Mouse (Mus musculus) kidney, embryonic 15.5 days (tissue): Measurements from ENCODE around the gene Dcaf10. TPM values are rescaled to one million over a fixed set of nuclear protein-coding genes. Genes with fewer than 3 reads are reported as not detected.

ENCODE experiments used
- ATAC-seq: fragments of 200-750 bp; cut with Nextera tagmentation; replicated peaks from 2 replicates; pipeline ENCODE4 v1.8.0; 2017; ENCODE audit warnings: moderate TSS enrichment; ENCODE audit not compliant: low FRiP score
- H3K27ac ChIP-seq: fragments of 300-500 bp; sonication (generic); 2 replicates; pipeline ENCODE4 v1.5.1; 2015; ENCODE audit warnings: mild to moderate bottlenecking, inconsistent platforms
- H3K27me3 ChIP-seq: fragments of 300-500 bp; sonication (generic); 2 replicates; pipeline ENCODE4 v1.6.1; 2015; ENCODE audit warnings: inconsistent platforms
- H3K36me3 ChIP-seq: fragments of 300-500 bp; sonication (generic); 2 replicates; pipeline ENCODE4 v1.6.1; 2015; ENCODE audit warnings: inconsistent platforms
- H3K4me1 ChIP-seq: fragments of 300-500 bp; sonication (generic); 2 replicates; pipeline ENCODE4 v1.6.1; 2015; ENCODE audit warnings: inconsistent platforms
- H3K4me2 ChIP-seq: fragments of 300-500 bp; sonication (generic); 2 replicates; pipeline ENCODE4 v1.6.1; 2015; ENCODE audit warnings: moderate library complexity, mild to moderate bottlenecking, inconsistent platforms
- H3K4me3 ChIP-seq: fragments of 300-500 bp; sonication (generic); replicated peaks from 2 replicates; pipeline ENCODE4 v1.5.1; 2015; ENCODE audit warnings: mild to moderate bottlenecking, inconsistent platforms
- H3K9ac ChIP-seq: fragments of 300-500 bp; sonication (generic); 2 replicates; pipeline ENCODE4 v1.6.1; 2015; ENCODE audit warnings: mild to moderate bottlenecking, inconsistent platforms
- H3K9me3 ChIP-seq: fragments of 300-500 bp; sonication (generic); replicated peaks from 2 replicates; pipeline ENCODE4 v1.6.1; 2016; ENCODE audit warnings: inconsistent platforms
- whole genome bisulfite sequencing: fragments of 180-500 bp; shearing (Covaris S2); methylation state at CpG from one replicate; pipeline ENCODE4 v1.1.7; 2015; ENCODE audit warnings: mixed read lengths; 5-methylcytosine and 5-hydroxymethylcytosine counted together
- polyA plus RNA-seq: library from polyadenylated mRNA; unstranded; fragments of >200 nt; fragmentation: Nextera tagmentation; extraction: Ambion mirVana; gene quantifications from 2 replicates; pipeline ENCODE4 v1.2.1, GENCODE M21; 2015

Gene Dcaf10
- polyA plus RNA-seq, 1 experiment from 2014 or later: 11.6 TPM

- peaks cover 91% of the 10 kb centered on the region for H3K36me3 ChIP-seq
- ATAC-seq: no peak
Measured at GRCm38 (mm10) chr4:45399421-45400210, 57.7 kb downstream of the Dcaf10 start.

GRCm38 (mm10) chr4:45402281-45402680 is 60.4 kb downstream of the Dcaf10 start:
- ATAC-seq: no peak
- H3K4me2 ChIP-seq: no peak overlapping the region
- no peak overlapping the region for H3K9ac ChIP-seq
- H3K27me3 ChIP-seq: no peaks in the 10 kb centered on the region
- no peaks in the 10 kb centered on the region for H3K9me3 ChIP-seq
- 94% methylated on average over 4 of the region's 4 CpGs for WGBS
- peaks cover 21% of the 10 kb centered on the region for H3K4me1 ChIP-seq
- no peak overlapping the region for H3K27ac ChIP-seq
- peaks cover 71% of the 10 kb centered on the region for H3K36me3 ChIP-seq
- no peak overlapping the region for H3K4me3 ChIP-seq

More at GRCm38 (mm10) chr4:45399421-45400210, 57.7 kb downstream of the Dcaf10 start:
- Histone ChIP-seq H3K4me2 (no peak overlapping the region), H3K9ac (no peak overlapping the region), H3K27ac (no peak overlapping the region), H3K4me3 (no peak overlapping the region), H3K27me3 (no peaks in the 10 kb centered on the region), H3K4me1 (no peaks in the 10 kb centered on the region), H3K9me3 (no peaks in the 10 kb centered on the region)
- 93% methylated on average over 45 of the region's 45 CpGs for WGBS

- no peak overlapping the region for H3K4me2 ChIP-seq
- no peak overlapping the region for H3K27ac ChIP-seq
- no peak overlapping the region for H3K9ac ChIP-seq
- H3K4me1 ChIP-seq: peaks cover 26% of the 10 kb centered on the region
- H3K9me3 ChIP-seq: no peaks in the 10 kb centered on the region
- ATAC-seq: no peak
- H3K4me3 ChIP-seq: no peak overlapping the region
- H3K36me3 ChIP-seq: peaks cover 64% of the 10 kb centered on the region
- 77% methylated on average over 7 of the region's 7 CpGs for WGBS
- H3K27me3 ChIP-seq: no peaks in the 10 kb centered on the region
Measured at GRCm38 (mm10) chr4:45402878-45403498, 61.1 kb downstream of the Dcaf10 start.

- no peaks in the 10 kb centered on the region for H3K27me3 ChIP-seq
- WGBS: 89% methylated on average over 7 of the region's 7 CpGs
- peaks cover 59% of the 10 kb centered on the region for H3K36me3 ChIP-seq
- no peak overlapping the region for H3K4me2 ChIP-seq
- H3K4me1 ChIP-seq: peaks cover 26% of the 10 kb centered on the region
- H3K27ac ChIP-seq: no peak overlapping the region
- no peak overlapping the region for H3K9ac ChIP-seq
- ATAC-seq: no peak
- H3K9me3 ChIP-seq: no peaks in the 10 kb centered on the region
- no peak overlapping the region for H3K4me3 ChIP-seq
Measured at GRCm38 (mm10) chr4:45403499-45403878, 61.6 kb downstream of the Dcaf10 start.

GRCm38 (mm10) chr4:45404086-45404485 is 62.2 kb downstream of the Dcaf10 start:
- H3K4me3 ChIP-seq: no peak overlapping the region
- H3K4me2 ChIP-seq: no peak overlapping the region
- no peak for ATAC-seq
- peaks cover 53% of the 10 kb centered on the region for H3K36me3 ChIP-seq
- H3K9me3 ChIP-seq: no peaks in the 10 kb centered on the region
- H3K4me1 ChIP-seq: peaks cover 28% of the 10 kb centered on the region
- H3K27ac ChIP-seq: no peak overlapping the region
- WGBS: 96% methylated on average over 7 of the region's 7 CpGs
- no peaks in the 10 kb centered on the region for H3K27me3 ChIP-seq
- no peak overlapping the region for H3K9ac ChIP-seq

- Histone ChIP-seq H3K4me1 (peaks cover 34% of the 10 kb centered on the region), H3K27me3 (no peaks in the 10 kb centered on the region), H3K4me3 (no peak overlapping the region), H3K27ac (no peak overlapping the region), H3K36me3 (peaks cover 41% of the 10 kb centered on the region), H3K9me3 (no peaks in the 10 kb centered on the region), H3K4me2 (no peak overlapping the region), H3K9ac (no peak overlapping the region)
- ATAC-seq: no peak
- WGBS: 61% methylated on average over 7 of the region's 7 CpGs
Measured at GRCm38 (mm10) chr4:45405315-45405714, 63.4 kb downstream of the Dcaf10 start.

- Histone ChIP-seq H3K4me3 (peak overlapping the region; percentile 97), H3K4me2 (peak overlapping the region; percentile 92), H3K9me3 (no peaks in the 10 kb centered on the region), H3K36me3 (peaks cover 32% of the 10 kb centered on the region), H3K4me1 (peaks cover 34% of the 10 kb centered on the region), H3K27ac (no peak overlapping the region), H3K9ac (no peak overlapping the region), H3K27me3 (no peaks in the 10 kb centered on the region)
- ATAC-seq: no peak
- 82% methylated on average over 7 of the region's 7 CpGs for WGBS
Measured at GRCm38 (mm10) chr4:45406397-45406796, 64.5 kb downstream of the Dcaf10 start.

- Histone ChIP-seq H3K27ac (peak overlapping the region; percentile 96; the same call in 1 of the 2 replicates), H3K27me3 (no peaks in the 10 kb centered on the region), H3K4me3 (peak overlapping the region; percentile 97), H3K36me3 (peaks cover 25% of the 10 kb centered on the region), H3K9ac (peak overlapping the region; percentile 97), H3K4me1 (peaks cover 34% of the 10 kb centered on the region), H3K4me2 (peak overlapping the region; percentile 92), H3K9me3 (no peaks in the 10 kb centered on the region)
- no peak for ATAC-seq
- 56% methylated on average over 5 of the region's 5 CpGs for WGBS
Measured at GRCm38 (mm10) chr4:45407001-45407702, 65.3 kb downstream of the Dcaf10 start.

GRCm38 (mm10) chr4:45407703-45408334 is 65.9 kb downstream of the Dcaf10 start:
- H3K27me3 ChIP-seq: no peaks in the 10 kb centered on the region
- peak overlapping the region; percentile 92 for H3K4me2 ChIP-seq
- peak overlapping the region; percentile 97 for H3K4me3 ChIP-seq
- peaks cover 19% of the 10 kb centered on the region for H3K36me3 ChIP-seq
- H3K4me1 ChIP-seq: peaks cover 34% of the 10 kb centered on the region
- peak overlapping the region; percentile 97 for H3K9ac ChIP-seq
- 2% methylated on average over 19 of the region's 19 CpGs for WGBS
- H3K27ac ChIP-seq: peak overlapping the region; percentile 96
- no peaks in the 10 kb centered on the region for H3K9me3 ChIP-seq
- ATAC-seq: peak; percentile 18

- under 1% methylated on average over 61 of the region's 67 CpGs for WGBS
- peak within 1 kb of the TSS; percentile 97 for H3K4me3 ChIP-seq
- ATAC-seq: peak; percentile 96
- H3K4me1 ChIP-seq: peaks cover 34% of the 10 kb centered on the region
- no peaks in the 10 kb centered on the region for H3K27me3 ChIP-seq
- peaks cover 11% of the 10 kb centered on the region for H3K36me3 ChIP-seq
- peak within 1 kb of the TSS; percentile 97 for H3K9ac ChIP-seq
- peak within 1 kb of the TSS; percentile 92 for H3K4me2 ChIP-seq
- peak within 1 kb of the TSS; percentile 96 for H3K27ac ChIP-seq
- H3K9me3 ChIP-seq: no peaks in the 10 kb centered on the region
Measured at GRCm38 (mm10) chr4:45408427-45409132, 66.7 kb downstream of the Dcaf10 start, which contains the start of gene Slc25a51. Slc25a51 (minus strand) TSS chr4:45408766.

GRCm38 (mm10) chr4:45409270-45409669 is 67.4 kb downstream of the Dcaf10 start:
- Histone ChIP-seq H3K4me3 (peak overlapping the region; percentile 97), H3K4me1 (peaks cover 34% of the 10 kb centered on the region), H3K4me2 (peak overlapping the region; percentile 92), H3K36me3 (peaks cover 4% of the 10 kb centered on the region), H3K27me3 (no peaks in the 10 kb centered on the region), H3K9ac (peak overlapping the region; percentile 97), H3K27ac (peak overlapping the region; percentile 96), H3K9me3 (no peaks in the 10 kb centered on the region)
- under 1% methylated on average over 10 of the region's 10 CpGs for WGBS
- peak; percentile 69 for ATAC-seq
